Mouse (Mus musculus) E14TG2a.4 (cell line): Measurements from ENCODE around the gene Spag16.

ENCODE experiments used
- CTCF ChIP-seq: conservative IDR thresholded peaks from 2 replicates; pipeline ENCODE4 v1.5.1; 2014; ENCODE audit warnings: low read length
- POU5F1 ChIP-seq: IDR thresholded peaks from 2 replicates; pipeline ENCODE4 v1.6.1; 2014; ENCODE audit warnings: low read length, borderline replicate concordance

- TF ChIP-seq CTCF = no peak
- no peak for TF ChIP-seq POU5F1
Observed at GRCm38 (mm10) chr1:69826806-69827703, at the start of gene Spag16.
